Mouse (Mus musculus) ES-Bruce4 (cell line): ENCODE data around the gene Satb2. TPM values are rescaled to one million over a fixed set of nuclear protein-coding genes. Genes with fewer than 3 reads are reported as not detected.

Source experiments
- H3K27ac ChIP-seq: 2 replicates; pipeline ENCODE4 v1.5.1; 2012; ENCODE audit warnings: low read length, inconsistent platforms; ENCODE audit not compliant: insufficient read depth
- H3K27me3 ChIP-seq: 2 replicates; pipeline ENCODE4 v1.6.1; 2012; ENCODE audit warnings: mild to moderate bottlenecking, low read length, inconsistent platforms; ENCODE audit not compliant: control insufficient read depth, poor library complexity, insufficient read depth, severe bottlenecking
- H3K36me3 ChIP-seq: 2 replicates; pipeline ENCODE4 v1.6.1; 2012; ENCODE audit warnings: inconsistent platforms, mild to moderate bottlenecking, low read length, moderate library complexity; ENCODE audit not compliant: control insufficient read depth, poor library complexity, insufficient read depth, severe bottlenecking
- H3K4me1 ChIP-seq: one replicate; pipeline ENCODE4 v1.8.1; 2011; ENCODE audit warnings: low read length; ENCODE audit not compliant: control insufficient read depth, insufficient read depth
- H3K4me3 ChIP-seq: 2 replicates; pipeline ENCODE4 v1.5.1; 2011; ENCODE audit warnings: low read depth, mild to moderate bottlenecking, low read length
- H3K9ac ChIP-seq: 2 replicates; pipeline ENCODE4 v1.6.1; 2012; ENCODE audit warnings: low read depth, mild to moderate bottlenecking, inconsistent platforms; ENCODE audit not compliant: poor library complexity, severe bottlenecking
- H3K9me3 ChIP-seq: replicated peaks from 2 replicates; pipeline ENCODE4 v1.6.1; 2012; ENCODE audit warnings: mild to moderate bottlenecking, low read length, inconsistent platforms; ENCODE audit not compliant: control insufficient read depth, poor library complexity, insufficient read depth, severe bottlenecking
- CTCF ChIP-seq: IDR thresholded peaks from one replicate; pipeline ENCODE4 v1.8.1; 2011; ENCODE audit warnings: low read depth, low read length
- EP300 ChIP-seq: IDR thresholded peaks from 2 replicates; pipeline ENCODE4 v1.6.1; 2011; ENCODE audit warnings: low read depth, low read length; ENCODE audit not compliant: insufficient read depth
- POLR2A ChIP-seq: IDR thresholded peaks from one replicate; pipeline ENCODE4 v1.8.1; 2011; ENCODE audit warnings: low read length; ENCODE audit not compliant: insufficient read depth
- polyA plus RNA-seq: library from polyadenylated mRNA; stranded (reverse); fragments of >200 nt; gene quantifications from 2 replicates; pipeline ENCODE4 v1.2.4, GENCODE M21; 2011; ENCODE audit warnings: low read depth; ENCODE audit not compliant: missing spikeins, insufficient read depth, insufficient read length

Satb2 gene
- polyA plus RNA-seq, 1 experiment: 5.2 TPM

GRCm38 (mm10) chr1:56955739-56956085, 22.7 kb downstream of the Satb2 start:
- H3K27ac ChIP-seq: peak overlapping the region; percentile 39; the same call in 1 of the 2 replicates

DNA sequence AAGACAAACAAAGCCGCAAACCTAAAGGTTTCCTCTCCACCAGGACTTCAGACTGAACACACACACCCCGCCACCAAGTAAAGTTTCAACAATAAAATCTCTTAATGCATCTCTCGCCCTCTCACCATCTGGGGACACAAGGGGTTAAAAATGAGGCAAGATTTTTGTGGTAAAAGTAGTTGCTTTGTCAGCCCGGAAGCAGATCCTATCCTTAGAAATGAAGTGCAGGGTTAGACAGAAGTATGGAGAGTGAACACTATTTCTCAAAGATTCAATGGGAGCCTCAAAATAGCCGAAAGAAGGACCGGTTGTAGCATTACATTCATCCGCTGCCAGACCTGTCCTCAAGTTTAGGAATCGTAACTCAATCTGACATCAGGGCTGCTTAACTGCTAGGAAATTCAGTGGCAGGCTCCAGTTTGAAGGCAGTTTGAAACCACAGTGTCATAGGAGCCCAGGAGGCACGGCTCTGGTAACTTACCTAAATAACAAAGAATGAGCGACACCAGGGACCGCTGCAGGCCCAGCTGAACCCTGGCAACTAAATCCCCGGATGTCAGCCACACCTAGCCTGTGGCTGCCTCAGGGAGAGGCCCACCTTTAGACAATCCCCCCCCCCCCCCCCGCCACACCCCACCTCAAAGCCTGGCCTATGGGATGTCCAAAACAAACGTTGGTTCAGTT, 23.3 kb downstream of the Satb2 start:
- peak overlapping the region; percentile 95 for H3K27ac ChIP-seq
- TF ChIP-seq EP300 (0 out of 2 replicates have a peak, but pooled peaks have one; percentile 31), CTCF (no peak), POLR2A (no peak)
- no peaks in the 10 kb centered on the region for H3K9me3 ChIP-seq
- peaks cover 3% of the 10 kb centered on the region for H3K4me1 ChIP-seq
- H3K27me3 ChIP-seq: no peaks in the 10 kb centered on the region
- H3K9ac ChIP-seq: peak overlapping the region; percentile 70; the same call in 1 of the 2 replicates
- H3K36me3 ChIP-seq: no peaks in the 10 kb centered on the region; the same call in 1 of the 2 replicates
- H3K4me3 ChIP-seq: peak overlapping the region; percentile 31; the same call in 1 of the 2 replicates

More at GRCm38 (mm10) chr1:56955739-56956085, 22.7 kb downstream of the Satb2 start:
- Histone ChIP-seq H3K9me3 (no peaks in the 10 kb centered on the region), H3K4me1 (peaks cover 3% of the 10 kb centered on the region), H3K36me3 (no peaks in the 10 kb centered on the region; the same call in 1 of the 2 replicates), H3K4me3 (peak overlapping the region; percentile 1), H3K27me3 (no peaks in the 10 kb centered on the region), H3K9ac (no peak overlapping the region)
- no peak for TF ChIP-seq CTCF
- no peak for TF ChIP-seq POLR2A

DNA sequence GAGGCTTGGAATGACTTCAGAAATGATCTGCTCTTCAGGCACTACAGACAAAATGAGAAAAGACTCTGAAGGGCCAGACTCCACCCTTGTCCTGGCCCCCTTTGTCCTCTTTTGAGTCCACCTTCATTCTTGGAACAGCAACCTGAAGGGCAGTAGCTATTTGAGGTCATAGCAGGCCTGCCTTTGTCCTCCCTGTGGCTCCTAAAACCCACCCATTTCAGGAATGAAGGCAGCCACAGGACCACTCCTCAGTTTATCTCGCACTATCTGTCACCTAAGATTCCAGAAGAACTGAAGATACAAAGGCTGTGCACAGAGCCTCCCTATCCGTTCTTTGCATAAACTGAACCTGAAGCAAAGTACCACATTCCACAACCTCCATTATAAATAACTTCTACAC, 24.9 kb downstream of the Satb2 start:
- Histone ChIP-seq H3K4me3 (no peak overlapping the region), H3K9ac (no peak overlapping the region; the same call in 1 of the 2 replicates), H3K4me1 (peaks cover 3% of the 10 kb centered on the region), H3K36me3 (no peaks in the 10 kb centered on the region), H3K9me3 (no peaks in the 10 kb centered on the region), H3K27me3 (no peaks in the 10 kb centered on the region), H3K27ac (peak overlapping the region; percentile 95)
- peak; percentile 94 for TF ChIP-seq EP300
- TF ChIP-seq CTCF: no peak

GRCm38 (mm10) chr1:56951980-56952379, 26.5 kb downstream of the Satb2 start:
- H3K9ac ChIP-seq: no peak overlapping the region
- H3K36me3 ChIP-seq: no peaks in the 10 kb centered on the region
- no peaks in the 10 kb centered on the region for H3K9me3 ChIP-seq
- TF ChIP-seq EP300 (no peak), CTCF (no peak), POLR2A (no peak)
- peaks cover 3% of the 10 kb centered on the region for H3K4me1 ChIP-seq
- no peak overlapping the region for H3K4me3 ChIP-seq
- no peaks in the 10 kb centered on the region for H3K27me3 ChIP-seq
- 0 out of 2 replicates have a peak overlapping the region, but pooled peaks have one; percentile 54 for H3K27ac ChIP-seq

DNA sequence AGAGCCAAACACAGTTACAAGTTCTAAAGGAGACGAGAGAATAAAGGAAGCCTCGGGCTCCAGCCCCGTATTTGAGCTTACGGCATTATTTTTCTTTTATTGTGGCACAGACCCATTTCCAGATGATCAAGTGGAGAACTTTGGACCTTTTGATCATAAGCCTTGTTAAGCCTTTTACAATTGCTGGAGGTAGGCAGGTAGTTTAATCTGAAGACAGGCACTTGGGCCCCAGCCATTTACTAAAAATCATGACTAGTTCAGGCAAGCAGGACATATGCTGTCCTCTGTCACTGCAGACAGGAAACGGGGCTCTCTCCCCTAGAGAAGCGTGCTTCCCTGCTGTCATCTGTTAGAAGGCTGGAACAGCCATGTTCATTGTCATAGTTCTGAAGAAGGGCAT, 26.9 kb downstream of the Satb2 start:
- H3K4me1 ChIP-seq: peaks cover 3% of the 10 kb centered on the region
- TF ChIP-seq CTCF: no peak
- no peak for TF ChIP-seq POLR2A
- no peak for TF ChIP-seq EP300
- 0 out of 2 replicates have a peak overlapping the region, but pooled peaks have one; percentile 54 for H3K27ac ChIP-seq

GRCm38 (mm10) chr1:56939432-56939831, 39.0 kb downstream of the Satb2 start:
- H3K9me3 ChIP-seq: no peaks in the 10 kb centered on the region
- no peak overlapping the region for H3K4me3 ChIP-seq
- H3K27ac ChIP-seq: peak overlapping the region; percentile 56; the same call in 1 of the 2 replicates
- no peak overlapping the region for H3K9ac ChIP-seq
- TF ChIP-seq CTCF: no peak
- no peak for TF ChIP-seq POLR2A
- no peak for TF ChIP-seq EP300
- peaks cover 3% of the 10 kb centered on the region for H3K4me1 ChIP-seq
- no peaks in the 10 kb centered on the region for H3K36me3 ChIP-seq
- no peaks in the 10 kb centered on the region for H3K27me3 ChIP-seq

More for the DNA sequence above, 26.9 kb downstream of the Satb2 start:
- no peaks in the 10 kb centered on the region for H3K9me3 ChIP-seq
- H3K27me3 ChIP-seq: no peaks in the 10 kb centered on the region
- H3K4me3 ChIP-seq: no peak overlapping the region
- H3K9ac ChIP-seq: no peak overlapping the region
- no peaks in the 10 kb centered on the region for H3K36me3 ChIP-seq
